Mouse (Mus musculus): ENCODE measurements around the gene Ttn. TPM values are rescaled to one million over a fixed set of nuclear protein-coding genes. Genes with fewer than 3 reads are reported as not detected.

The Ttn gene
- polyA plus RNA-seq, 1 experiment from 2014 or later = 0.40 TPM

DNA sequence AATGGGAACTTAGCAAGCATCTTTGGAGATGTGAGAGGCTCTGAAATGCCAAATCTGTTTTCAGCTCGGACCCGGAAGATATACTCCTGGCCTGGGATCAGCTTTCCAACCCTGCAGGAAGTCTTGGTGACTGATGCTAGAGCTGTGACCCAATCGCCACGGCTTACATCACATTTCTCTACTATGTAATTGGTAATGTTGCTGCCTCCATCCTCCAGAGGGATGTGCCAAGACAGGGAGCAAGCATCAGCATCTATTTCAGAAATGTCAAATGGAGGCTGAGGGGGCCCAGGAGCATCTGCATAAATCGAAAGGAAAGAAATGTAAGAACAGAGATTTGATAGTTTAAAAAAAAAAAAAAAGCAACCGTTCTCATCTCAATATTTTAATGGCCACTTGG, 220.2 kb downstream of the Ttn start:
- Histone ChIP-seq H3K27me3 (no peaks in the 10 kb centered on the region), H3K4me1 (no peaks in the 10 kb centered on the region), H3K4me3 (no peak overlapping the region), H3K9me3 (replicated peaks) (peaks cover 14% of the 10 kb centered on the region), H3K9ac (no peak overlapping the region), H3K27ac (no peak overlapping the region), H3K4me2 (no peak overlapping the region), H3K36me3 (ENCODE audit: poor library complexity, severe bottlenecking) (no peaks in the 10 kb centered on the region)
- ATAC-seq = no peak
- 95% methylated on average over 6 of the region's 6 CpGs for WGBS

DNA sequence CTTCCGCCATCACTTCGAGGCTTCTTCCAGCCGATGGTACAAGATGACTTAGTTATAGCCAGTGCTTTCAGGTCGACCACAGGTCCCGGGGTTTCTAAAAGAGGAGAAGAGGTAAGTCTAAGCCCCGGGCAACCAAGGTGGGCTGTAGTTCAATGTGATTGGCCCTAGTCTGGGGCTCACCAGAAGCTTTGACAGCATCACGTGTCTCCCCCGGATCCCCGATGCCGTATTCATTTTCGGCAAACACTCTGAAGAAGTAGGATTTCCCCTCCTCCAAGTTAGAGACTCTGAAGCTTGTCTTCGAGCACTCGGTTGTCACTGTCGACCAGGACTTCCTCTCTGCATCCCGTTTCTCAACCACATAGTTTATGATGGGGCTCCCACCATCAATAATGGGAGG, 225.9 kb downstream of the Ttn start:
- H3K4me2 ChIP-seq = no peak overlapping the region
- H3K27me3 ChIP-seq = no peaks in the 10 kb centered on the region
- H3K9ac ChIP-seq = no peak overlapping the region
- ATAC-seq = no peak
- 91% methylated on average over 15 of the region's 15 CpGs for WGBS
- no peaks in the 10 kb centered on the region for H3K36me3 ChIP-seq (ENCODE audit: poor library complexity, severe bottlenecking)
- no peak overlapping the region for H3K4me3 ChIP-seq
- no peak overlapping the region for H3K27ac ChIP-seq
- no peaks in the 10 kb centered on the region for H3K4me1 ChIP-seq
- peaks cover 20% of the 10 kb centered on the region for H3K9me3 ChIP-seq (replicated peaks)

- Histone ChIP-seq H3K36me3 (ENCODE audit: poor library complexity, severe bottlenecking) (no peaks in the 10 kb centered on the region), H3K9me3 (replicated peaks) (peaks cover 14% of the 10 kb centered on the region), H3K4me1 (no peaks in the 10 kb centered on the region), H3K4me3 (no peak overlapping the region), H3K9ac (no peak overlapping the region), H3K27ac (no peak overlapping the region), H3K4me2 (no peak overlapping the region), H3K27me3 (no peaks in the 10 kb centered on the region)
- ATAC-seq = no peak
- 94% methylated on average over 6 of the region's 6 CpGs for WGBS
Measured at GRCm38 (mm10) chr2:76751993-76752392, 230.4 kb downstream of the Ttn start.

- Histone ChIP-seq H3K4me1 (no peaks in the 10 kb centered on the region), H3K4me3 (no peak overlapping the region), H3K9ac (no peak overlapping the region), H3K9me3 (replicated peaks) (peaks cover 23% of the 10 kb centered on the region), H3K27me3 (no peaks in the 10 kb centered on the region), H3K27ac (no peak overlapping the region), H3K4me2 (no peak overlapping the region), H3K36me3 (ENCODE audit: poor library complexity, severe bottlenecking) (no peaks in the 10 kb centered on the region)
- no peak for ATAC-seq
- WGBS = 93% methylated on average over 21 of the region's 21 CpGs
Measured at GRCm38 (mm10) chr2:76749341-76750110, 232.8 kb downstream of the Ttn start.

GRCm38 (mm10) chr2:76748696-76749095, 233.7 kb downstream of the Ttn start:
- H3K4me2 ChIP-seq = no peak overlapping the region
- H3K27me3 ChIP-seq = no peaks in the 10 kb centered on the region
- no peak overlapping the region for H3K4me3 ChIP-seq
- no peaks in the 10 kb centered on the region for H3K4me1 ChIP-seq
- no peak overlapping the region for H3K27ac ChIP-seq
- peaks cover 26% of the 10 kb centered on the region for H3K9me3 ChIP-seq (replicated peaks)
- 95% methylated on average over 14 of the region's 14 CpGs for WGBS
- no peaks in the 10 kb centered on the region for H3K36me3 ChIP-seq (ENCODE audit: poor library complexity, severe bottlenecking)
- no peak overlapping the region for H3K9ac ChIP-seq
- ATAC-seq = no peak

DNA sequence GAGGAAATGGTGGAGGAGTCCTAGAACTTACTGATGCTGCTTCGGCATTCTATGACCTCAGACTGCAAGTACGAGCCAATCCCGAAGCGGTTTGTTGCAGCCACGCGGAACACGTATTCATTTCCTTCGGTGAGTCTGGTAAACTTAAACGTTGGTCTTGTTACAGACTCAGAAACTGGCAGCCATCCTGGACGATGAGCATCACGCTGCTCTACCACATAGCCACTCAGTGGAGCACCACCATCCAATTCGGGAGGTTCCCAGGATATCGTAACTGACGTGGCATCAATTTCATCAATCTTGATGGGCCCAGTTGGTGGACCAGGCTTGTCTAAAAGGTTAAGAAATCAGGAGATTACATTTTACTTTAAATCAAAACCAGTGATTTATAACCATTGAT, 262.7 kb downstream of the Ttn start:
- no peak for ATAC-seq
- no peaks in the 10 kb centered on the region for H3K4me1 ChIP-seq
- H3K4me3 ChIP-seq = no peak overlapping the region
- H3K9me3 ChIP-seq (replicated peaks) = no peaks in the 10 kb centered on the region; the same call in none of the 2 replicates
- H3K36me3 ChIP-seq (ENCODE audit: poor library complexity, severe bottlenecking) = peaks cover 11% of the 10 kb centered on the region; the same call in 1 of the 2 replicates
- no peak overlapping the region for H3K9ac ChIP-seq
- H3K27me3 ChIP-seq = no peaks in the 10 kb centered on the region
- no peak overlapping the region for H3K27ac ChIP-seq
- H3K4me2 ChIP-seq = no peak overlapping the region
- WGBS = 96% methylated on average over 14 of the region's 14 CpGs

DNA sequence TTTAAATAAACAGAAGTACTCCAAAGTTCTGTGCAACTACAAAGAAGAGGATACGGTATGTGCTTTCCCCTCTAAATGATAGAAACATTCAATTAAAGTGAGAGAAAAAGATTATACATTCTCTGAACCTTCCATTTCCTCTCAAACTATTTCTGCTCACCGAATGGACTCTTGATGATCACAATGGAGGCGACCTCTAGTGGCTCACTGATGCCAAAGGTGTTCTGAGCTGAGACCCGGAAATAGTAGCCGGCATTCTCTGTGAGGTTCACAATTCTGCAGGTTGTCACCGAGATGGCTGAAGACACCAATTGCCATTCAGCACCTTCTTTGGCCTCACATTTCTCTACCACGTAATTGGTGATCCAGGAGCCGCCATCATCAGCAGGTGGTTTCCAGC, 267.4 kb downstream of the Ttn start:
- ATAC-seq = no peak
- WGBS = 76% methylated on average over 8 of the region's 8 CpGs
- Histone ChIP-seq H3K4me2 (no peak overlapping the region), H3K4me3 (no peak overlapping the region), H3K36me3 (ENCODE audit: poor library complexity, severe bottlenecking) (peaks cover 29% of the 10 kb centered on the region), H3K9me3 (replicated peaks) (peaks cover 24% of the 10 kb centered on the region), H3K4me1 (no peaks in the 10 kb centered on the region), H3K27me3 (no peaks in the 10 kb centered on the region), H3K27ac (no peak overlapping the region), H3K9ac (no peak overlapping the region)

GRCm38 (mm10) chr2:76708512-76708911, 273.8 kb downstream of the Ttn start:
- Histone ChIP-seq H3K4me3 (no peak overlapping the region), H3K4me1 (no peaks in the 10 kb centered on the region), H3K36me3 (ENCODE audit: poor library complexity, severe bottlenecking) (peaks cover 33% of the 10 kb centered on the region), H3K27me3 (no peaks in the 10 kb centered on the region), H3K4me2 (no peak overlapping the region), H3K9me3 (replicated peaks) (peaks cover 26% of the 10 kb centered on the region), H3K27ac (no peak overlapping the region), H3K9ac (no peak overlapping the region)
- whole genome bisulfite sequencing = 87% methylated on average over 3 of the region's 3 CpGs
- ATAC-seq = no peak

GRCm38 (mm10) chr2:76705655-76706054, 276.7 kb downstream of the Ttn start:
- Histone ChIP-seq H3K9me3 (replicated peaks) (peaks cover 9% of the 10 kb centered on the region), H3K36me3 (ENCODE audit: poor library complexity, severe bottlenecking) (peaks cover 30% of the 10 kb centered on the region), H3K27ac (no peak overlapping the region), H3K4me2 (no peak overlapping the region), H3K4me3 (no peak overlapping the region), H3K4me1 (no peaks in the 10 kb centered on the region), H3K9ac (no peak overlapping the region), H3K27me3 (no peaks in the 10 kb centered on the region)
- 74% methylated on average over 13 of the region's 13 CpGs for WGBS
- no peak for ATAC-seq

DNA sequence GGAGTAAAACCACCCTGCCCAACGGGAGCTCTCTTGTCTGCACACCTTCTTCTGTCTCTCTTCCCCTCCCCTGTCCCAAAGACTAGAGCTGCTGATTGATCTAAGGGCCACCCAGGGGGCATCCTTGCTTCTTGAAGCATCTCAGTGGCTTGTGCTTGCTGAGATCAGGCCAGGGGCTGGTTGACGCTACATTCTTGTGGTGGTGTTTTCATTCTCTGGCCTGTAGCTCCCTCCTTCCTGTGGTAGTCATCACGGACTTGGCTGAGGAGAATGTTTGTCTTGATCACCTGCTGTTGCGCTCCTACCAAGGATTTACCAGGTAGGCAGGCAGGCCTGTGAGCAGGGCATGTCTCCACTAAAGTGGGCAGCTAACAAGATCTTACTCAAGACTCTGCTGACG, 279.6 kb downstream of the Ttn start:
- no peak for ATAC-seq
- Histone ChIP-seq H3K4me2 (no peak overlapping the region), H3K9ac (no peak overlapping the region), H3K4me1 (no peaks in the 10 kb centered on the region), H3K27me3 (no peaks in the 10 kb centered on the region), H3K27ac (no peak overlapping the region), H3K9me3 (replicated peaks) (no peaks in the 10 kb centered on the region), H3K4me3 (no peak overlapping the region), H3K36me3 (ENCODE audit: poor library complexity, severe bottlenecking) (peaks cover 26% of the 10 kb centered on the region)
- 82% methylated on average over 5 of the region's 5 CpGs for WGBS

GRCm38 (mm10) chr2:76702188-76702587, 280.2 kb downstream of the Ttn start:
- no peak for ATAC-seq
- WGBS = 91% methylated on average over 3 of the region's 3 CpGs

DNA sequence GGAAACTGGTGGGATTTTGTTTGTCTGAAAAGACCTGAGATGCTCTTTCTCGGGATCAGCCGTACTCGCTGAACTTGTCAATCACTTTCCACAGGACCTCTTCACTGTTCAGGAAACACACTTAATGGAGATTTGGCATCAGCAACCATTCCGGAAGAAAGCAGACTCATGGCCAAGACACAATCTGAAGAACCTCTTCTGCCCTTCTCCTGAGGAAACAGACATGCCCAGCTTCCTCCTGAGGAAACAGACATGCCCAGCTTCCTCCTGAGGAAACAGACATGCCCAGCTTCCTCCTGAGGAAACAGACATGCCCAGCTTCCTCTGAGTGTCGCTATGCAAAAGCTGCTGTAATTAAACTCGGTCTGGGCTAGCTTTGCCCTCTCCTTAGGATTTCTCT, 287.1 kb downstream of the Ttn start:
- WGBS = 88% methylated on average over 6 of the region's 6 CpGs

More at GRCm38 (mm10) chr2:76702188-76702587, 280.2 kb downstream of the Ttn start:
- Histone ChIP-seq H3K9me3 (replicated peaks) (no peaks in the 10 kb centered on the region), H3K4me2 (no peak overlapping the region), H3K9ac (no peak overlapping the region), H3K36me3 (ENCODE audit: poor library complexity, severe bottlenecking) (peaks cover 32% of the 10 kb centered on the region), H3K4me3 (no peak overlapping the region), H3K27me3 (no peaks in the 10 kb centered on the region), H3K27ac (no peak overlapping the region), H3K4me1 (no peaks in the 10 kb centered on the region)

DNA sequence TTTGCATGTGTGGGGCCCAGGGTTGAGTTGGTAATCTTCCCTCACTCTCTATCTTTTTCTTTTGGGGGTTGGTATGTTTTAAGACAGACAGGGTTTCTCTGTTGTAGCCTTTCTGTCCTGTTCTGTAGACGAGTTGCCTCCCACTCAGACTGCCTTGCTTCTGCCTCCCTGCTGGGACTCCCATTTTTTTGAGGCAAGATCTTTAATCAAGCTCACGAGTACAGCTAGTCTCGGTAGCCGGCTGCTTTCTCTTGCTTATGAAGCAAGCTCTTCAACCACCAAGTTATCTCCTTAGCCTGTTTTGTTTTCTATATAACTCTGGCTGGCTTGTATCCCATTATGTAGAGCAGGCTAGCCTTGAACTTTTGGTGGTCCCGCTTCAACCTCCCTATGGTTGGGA, 288.6 kb downstream of the Ttn start:
- H3K36me3 ChIP-seq (ENCODE audit: poor library complexity, severe bottlenecking) = peaks cover 77% of the 10 kb centered on the region
- no peaks in the 10 kb centered on the region for H3K9me3 ChIP-seq (replicated peaks)
- no peak overlapping the region for H3K4me2 ChIP-seq
- H3K27ac ChIP-seq = no peak overlapping the region
- no peaks in the 10 kb centered on the region for H3K4me1 ChIP-seq
- H3K9ac ChIP-seq = no peak overlapping the region
- H3K4me3 ChIP-seq = no peak overlapping the region
- no peak for ATAC-seq
- H3K27me3 ChIP-seq = no peaks in the 10 kb centered on the region
- WGBS = 85% methylated on average over 5 of the region's 5 CpGs

More for the DNA sequence above, 287.1 kb downstream of the Ttn start:
- Histone ChIP-seq H3K4me1 (no peaks in the 10 kb centered on the region), H3K36me3 (ENCODE audit: poor library complexity, severe bottlenecking) (peaks cover 75% of the 10 kb centered on the region), H3K9ac (no peak overlapping the region), H3K27ac (no peak overlapping the region), H3K4me3 (no peak overlapping the region), H3K9me3 (replicated peaks) (no peaks in the 10 kb centered on the region), H3K27me3 (no peaks in the 10 kb centered on the region), H3K4me2 (no peak overlapping the region)
- no peak for ATAC-seq

All from forebrain, embryonic 13.5 days (tissue).